Mouse (Mus musculus) heart, adult 2 months (tissue): Measurements from ENCODE around the gene Gm12845. TPM values are rescaled to one million over a fixed set of nuclear protein-coding genes. Genes with fewer than 3 reads are reported as not detected.

Source experiments
- DNase-seq, 2 experiments: peaks; one replicate each; pipeline ENCODE4 v3.0.0; 2021
- H3K27ac ChIP-seq: fragments of 200-600 bp; 2 replicates; pipeline ENCODE4 v1.8.1; 2022
- H3K27me3 ChIP-seq: fragments of 200-500 bp; 2 replicates; pipeline ENCODE4 v1.6.1; 2012; ENCODE audit warnings: mild to moderate bottlenecking, low read length, inconsistent platforms, mixed read lengths; ENCODE audit not compliant: control insufficient read depth, insufficient read depth
- H3K36me3 ChIP-seq: fragments of 200-500 bp; 2 replicates; pipeline ENCODE4 v1.6.1; 2012; ENCODE audit warnings: low read length, inconsistent platforms; ENCODE audit not compliant: control insufficient read depth, insufficient read depth
- H3K4me1 ChIP-seq: fragments of 200-500 bp; 2 replicates; pipeline ENCODE4 v1.6.1; 2011; ENCODE audit warnings: low read length; ENCODE audit not compliant: control insufficient read depth, insufficient read depth
- H3K4me3 ChIP-seq: fragments of 200-600 bp; 2 replicates; pipeline ENCODE4 v1.8.1; 2022
- H3K79me2 ChIP-seq: fragments of 200-500 bp; replicated peaks from 2 replicates; pipeline ENCODE4 v1.6.1; 2012; ENCODE audit warnings: mild to moderate bottlenecking, inconsistent platforms, low read length, moderate library complexity, mixed read lengths; ENCODE audit not compliant: control insufficient read depth, insufficient read depth
- H3K9ac ChIP-seq: fragments of 200-500 bp; 2 replicates; pipeline ENCODE4 v1.6.1; 2012; ENCODE audit warnings: low read depth, mild to moderate bottlenecking, control low read depth, inconsistent platforms, low read length, mixed read lengths
- CTCF ChIP-seq: fragments of 200-600 bp; IDR thresholded peaks from 2 replicates; pipeline ENCODE4 v1.8.1; 2022; ENCODE audit warnings: antibody characterized with exemption, mild to moderate bottlenecking, moderate library complexity
- EP300 ChIP-seq: fragments of 200-500 bp; IDR thresholded peaks from 2 replicates; pipeline ENCODE4 v1.6.1; 2011; ENCODE audit warnings: low read depth, low read length, control low read depth; ENCODE audit not compliant: insufficient read depth
- POLR2A ChIP-seq: fragments of 200-500 bp; IDR thresholded peaks from 2 replicates; pipeline ENCODE4 v1.6.1; 2011; ENCODE audit warnings: mild to moderate bottlenecking, low read depth, low read length, control low read depth; ENCODE audit not compliant: insufficient read depth
- WGBS: fragments of 180-500 bp; shearing (Covaris S2); methylation state at CpG from one replicate; pipeline ENCODE4 v1.1.7; 2018; 5-methylcytosine and 5-hydroxymethylcytosine counted together
- intact Hi-C: fragments of 180-260 bp; cut with DNase I; formaldehyde crosslinking; loops from one replicate; pipeline ENCODE4 v1.15.1; 2025
- polyA plus RNA-seq: library from polyadenylated mRNA; depleted of rRNA; stranded (reverse); fragments of >200 nt; gene quantifications from 2 replicates; pipeline ENCODE4 v1.2.3, GENCODE M21; 2012
- total RNA-seq, 2 experiments: library from RNA; stranded (reverse); gene quantifications; 2 replicates each; pipeline ENCODE4 v1.2.3; 2021

The Gm12845 gene
- total and polyA plus RNA-seq, 3 experiments: not detected

DNA sequence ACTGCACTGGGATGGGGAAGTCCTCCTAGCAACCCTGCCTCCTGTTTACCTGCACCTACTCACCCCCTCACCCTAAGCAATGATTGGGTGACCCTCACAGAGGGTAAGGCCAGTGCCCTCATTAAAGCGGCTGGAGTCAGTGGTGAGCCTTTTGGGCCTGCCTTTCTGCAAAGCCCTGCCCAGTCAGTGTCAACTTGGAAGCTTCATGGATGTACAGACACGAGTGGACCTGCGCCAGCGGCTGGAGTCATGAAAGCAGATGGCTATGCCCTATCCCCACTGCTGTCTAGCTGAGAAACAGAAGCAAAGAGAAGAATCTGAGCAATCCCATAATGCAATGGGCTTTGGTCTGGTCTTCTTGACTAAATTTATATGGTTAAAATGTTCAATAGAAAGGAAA lies 37.9 kb upstream of the Gm12845 start:
- peaks cover 2% of the 10 kb centered on the region for H3K4me1 ChIP-seq
- no peak for TF ChIP-seq EP300
- H3K27ac ChIP-seq: no peak overlapping the region
- DNase-seq: no peak
- WGBS: 74% methylated on average over 4 of the region's 4 CpGs
- no peaks in the 10 kb centered on the region for H3K27me3 ChIP-seq
- no peaks in the 10 kb centered on the region for H3K79me2 ChIP-seq
- intact Hi-C loops: no loop called here
- H3K36me3 ChIP-seq: no peaks in the 10 kb centered on the region
- no peak overlapping the region for H3K9ac ChIP-seq
- no peak overlapping the region for H3K4me3 ChIP-seq

DNA sequence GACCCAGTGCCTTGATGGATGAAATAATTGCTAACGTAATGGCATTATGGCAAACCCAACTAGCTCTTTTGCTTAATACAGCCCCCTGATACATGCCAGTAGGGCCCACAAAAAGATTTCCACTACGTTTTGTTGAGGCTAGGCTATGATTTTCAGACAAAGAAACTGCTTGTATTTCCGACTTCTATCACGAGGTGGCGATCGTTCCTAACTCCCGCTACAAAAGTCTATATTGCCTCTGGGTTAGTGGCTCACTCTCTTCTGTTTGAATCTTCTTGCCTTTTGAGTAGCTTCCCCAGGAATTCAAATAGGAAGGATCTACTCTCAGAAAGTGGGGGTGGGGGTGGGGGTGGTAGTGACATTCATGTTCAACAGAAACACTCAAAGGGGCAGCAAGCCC lies 18.9 kb upstream of the Gm12845 start:
- intact Hi-C loops: loop anchor here (1.0 to 10.0 kb wide), 3 partner anchors 66 to 379 kb away; no protein-coding TSS in a partner anchor
- TF ChIP-seq CTCF (peak; percentile 79), POLR2A (no peak), EP300 (no peak)
- Histone ChIP-seq H3K27me3 (no peaks in the 10 kb centered on the region), H3K4me1 (no peaks in the 10 kb centered on the region), H3K36me3 (no peaks in the 10 kb centered on the region), H3K79me2 (no peaks in the 10 kb centered on the region), H3K4me3 (no peak overlapping the region), H3K9ac (no peak overlapping the region), H3K27ac (no peak overlapping the region)
- peak; percentile 10 to 27 for DNase-seq
- WGBS: 3% methylated on average over 7 of the region's 7 CpGs

DNA sequence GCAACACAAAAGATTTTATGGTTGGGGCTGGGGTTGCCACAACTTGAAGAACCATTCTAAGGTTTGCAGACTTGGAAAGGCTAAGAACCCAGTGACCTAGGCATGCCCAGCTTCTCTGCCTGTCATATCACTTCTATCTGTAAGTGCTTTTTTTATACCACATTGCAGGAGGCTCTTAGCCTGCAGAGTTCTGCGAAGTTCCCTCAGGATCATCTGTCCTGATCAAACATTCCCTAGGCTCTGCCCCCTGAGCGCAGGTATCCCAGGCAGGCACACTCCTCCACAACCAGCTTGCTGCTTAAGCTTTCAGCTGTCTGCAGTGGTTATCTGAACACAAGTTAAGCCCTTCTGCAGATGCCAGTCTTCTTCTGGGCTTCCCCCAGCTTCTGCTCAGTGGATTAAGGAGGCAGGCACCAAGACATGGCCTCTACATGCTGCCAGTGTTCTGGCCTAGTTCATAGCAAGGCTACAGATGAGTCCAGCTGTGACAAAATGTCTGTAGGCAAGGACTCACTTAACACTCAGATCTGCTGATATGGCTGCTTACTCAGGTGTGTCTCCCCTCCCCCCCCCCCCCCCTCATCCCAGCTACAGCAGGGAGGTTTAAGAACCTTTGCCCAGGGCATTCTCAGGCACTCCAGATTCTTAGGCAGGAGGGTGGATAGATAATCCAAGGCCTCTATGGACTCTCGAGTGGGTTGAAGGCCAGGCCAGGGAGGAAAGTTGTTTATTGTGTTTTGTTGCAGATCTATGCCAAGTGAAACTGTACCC lies 15.2 kb upstream of the Gm12845 start:
- Histone ChIP-seq H3K4me1 (no peaks in the 10 kb centered on the region), H3K4me3 (no peak overlapping the region), H3K9ac (no peak overlapping the region), H3K27ac (no peak overlapping the region), H3K27me3 (no peaks in the 10 kb centered on the region), H3K36me3 (no peaks in the 10 kb centered on the region), H3K79me2 (no peaks in the 10 kb centered on the region)
- TF ChIP-seq CTCF: no peak
- TF ChIP-seq EP300: no peak
- TF ChIP-seq POLR2A: no peak
- no peak for DNase-seq
- intact Hi-C loops: loop anchor here (10.0 kb wide), 2 partner anchors 156 to 376 kb away; no protein-coding TSS in a partner anchor
- whole genome bisulfite sequencing: 67% methylated on average over 3 of the region's 3 CpGs

DNA sequence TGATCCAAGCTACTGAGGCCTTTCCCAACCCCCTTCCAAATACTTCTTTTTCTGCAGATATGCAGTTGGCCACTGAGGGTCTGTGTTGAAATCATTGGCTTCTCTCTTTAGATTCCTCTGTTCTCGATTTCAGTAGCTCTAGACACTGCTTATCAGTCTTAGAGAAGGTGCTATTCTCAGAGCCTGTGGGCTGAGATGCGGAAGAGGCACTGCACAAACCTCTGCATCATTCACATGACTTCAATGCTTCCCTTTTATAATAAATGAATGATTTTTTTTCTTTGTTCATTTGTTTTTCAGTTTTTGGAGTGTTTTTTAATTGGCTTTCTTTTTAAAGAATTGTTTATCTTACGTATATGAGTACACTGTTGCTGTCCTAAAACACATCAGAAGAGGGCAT lies 11.9 kb upstream of the Gm12845 start:
- TF ChIP-seq CTCF: no peak
- TF ChIP-seq EP300: no peak
- TF ChIP-seq POLR2A: no peak
- no peaks in the 10 kb centered on the region for H3K36me3 ChIP-seq
- DNase-seq: no peak
- WGBS: 77% methylated on average over 3 of the region's 3 CpGs
- H3K4me1 ChIP-seq: no peaks in the 10 kb centered on the region
- H3K9ac ChIP-seq: no peak overlapping the region
- no peak overlapping the region for H3K4me3 ChIP-seq
- H3K79me2 ChIP-seq: no peaks in the 10 kb centered on the region
- no peak overlapping the region for H3K27ac ChIP-seq
- intact Hi-C loops: no loop called here
- no peaks in the 10 kb centered on the region for H3K27me3 ChIP-seq

DNA sequence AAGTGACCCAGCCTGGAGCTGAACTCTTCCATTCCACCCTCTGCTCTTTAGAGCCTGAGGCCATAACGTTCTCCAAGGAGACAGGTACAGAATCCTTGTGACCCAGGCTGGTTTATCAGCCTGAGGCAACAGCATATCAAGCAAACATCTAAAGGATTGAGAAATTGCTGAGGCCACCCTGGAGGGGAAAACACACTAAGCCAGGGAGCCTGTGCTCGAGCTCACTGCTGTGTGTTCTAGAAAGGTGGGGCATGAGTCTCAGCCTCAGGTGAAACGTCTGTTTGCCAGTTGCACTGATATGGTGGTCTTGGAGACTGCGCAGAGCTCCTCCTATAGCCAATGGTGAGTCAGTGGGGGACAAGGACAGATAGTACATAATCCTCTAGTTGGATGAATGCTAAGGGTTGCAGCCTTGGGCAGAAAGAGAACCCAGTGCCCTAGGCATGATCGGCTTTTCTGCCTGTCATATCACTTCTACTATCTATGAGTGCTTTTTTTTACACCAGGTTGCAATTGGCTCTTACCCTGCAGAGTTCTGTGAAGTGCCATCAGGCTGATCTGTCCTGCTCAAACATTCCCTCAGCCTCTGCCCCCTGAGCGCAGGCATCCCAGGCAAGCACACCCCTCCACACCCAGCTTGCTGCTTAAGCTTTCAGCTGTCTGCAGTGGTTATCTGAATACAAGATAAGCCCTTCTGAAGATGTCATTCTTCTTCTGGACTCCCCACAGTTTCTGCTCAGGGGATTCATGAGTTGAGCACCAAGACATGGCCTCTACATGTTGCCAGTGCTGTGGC lies 10.7 kb upstream of the Gm12845 start:
- H3K36me3 ChIP-seq: no peaks in the 10 kb centered on the region
- H3K4me1 ChIP-seq: no peaks in the 10 kb centered on the region
- no peaks in the 10 kb centered on the region for H3K79me2 ChIP-seq
- no peaks in the 10 kb centered on the region for H3K27me3 ChIP-seq
- 69% methylated on average over 6 of the region's 6 CpGs for WGBS
- no peak overlapping the region for H3K4me3 ChIP-seq
- H3K9ac ChIP-seq: no peak overlapping the region
- TF ChIP-seq POLR2A: no peak
- no peak for TF ChIP-seq CTCF
- TF ChIP-seq EP300: no peak
- no peak for DNase-seq
- intact Hi-C loops: no loop called here
- no peak overlapping the region for H3K27ac ChIP-seq

DNA sequence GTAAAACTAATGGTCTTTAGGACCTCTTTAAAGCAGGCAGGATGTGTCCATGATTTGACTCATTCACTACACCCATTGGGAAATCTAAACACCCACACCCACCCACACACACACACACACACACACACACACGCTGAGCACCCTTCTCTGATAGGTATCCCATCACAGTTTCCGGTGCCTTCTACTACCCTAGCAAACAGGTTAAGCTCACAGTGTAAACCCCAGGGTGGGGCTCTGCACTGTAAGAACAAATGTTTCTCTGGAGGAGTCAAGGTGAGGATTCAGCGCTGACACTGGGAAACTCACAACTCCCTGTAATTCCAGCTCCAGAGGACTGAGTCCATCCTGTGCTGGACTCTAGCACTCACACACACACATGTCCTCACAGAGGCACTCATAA lies 7.7 kb downstream of the Gm12845 start:
- Histone ChIP-seq H3K9ac (no peak overlapping the region), H3K4me1 (no peaks in the 10 kb centered on the region), H3K79me2 (no peaks in the 10 kb centered on the region), H3K36me3 (no peaks in the 10 kb centered on the region), H3K27ac (no peak overlapping the region), H3K27me3 (no peaks in the 10 kb centered on the region; the same call in 1 of the 2 replicates), H3K4me3 (no peak overlapping the region)
- no peak for DNase-seq
- intact Hi-C loops: no loop called here
- 79% methylated on average over 3 of the region's 3 CpGs for WGBS
- TF ChIP-seq CTCF (no peak), POLR2A (no peak), EP300 (no peak)
